Mouse (Mus musculus) limb, embryonic 12.5 days (tissue): ENCODE data around the gene Calm4. TPM values are rescaled to one million over a fixed set of nuclear protein-coding genes. Genes with fewer than 3 reads are reported as not detected.
"Not testable (repeated sequence)": the region's sequence is repeated elsewhere in the genome, so short reads cannot be mapped to it uniquely, and the experiment has no call there.

Source experiments
- ATAC-seq: fragments of 200-750 bp; cut with Nextera tagmentation; 2 replicates; pipeline ENCODE4 v1.8.0; 2017; ENCODE audit warnings: low read depth, moderate TSS enrichment; ENCODE audit not compliant: insufficient number of reproducible peaks, insufficient read depth, low FRiP score, low TSS enrichment
- H3K27ac ChIP-seq: fragments of 300-500 bp; sonication (generic); 2 replicates; pipeline ENCODE4 v1.5.1; 2016; ENCODE audit warnings: mild to moderate bottlenecking, moderate library complexity
- H3K27me3 ChIP-seq: fragments of 300-500 bp; sonication (generic); 2 replicates; pipeline ENCODE4 v1.6.1; 2016; ENCODE audit warnings: mild to moderate bottlenecking, moderate library complexity
- H3K36me3 ChIP-seq: fragments of 300-500 bp; sonication (generic); 2 replicates; pipeline ENCODE4 v1.6.1; 2016; ENCODE audit warnings: mild to moderate bottlenecking, moderate library complexity
- H3K4me1 ChIP-seq: fragments of 300-500 bp; sonication (generic); replicated peaks from 2 replicates; pipeline ENCODE4 v1.6.1; 2016
- H3K4me2 ChIP-seq: fragments of 300-500 bp; sonication (generic); 2 replicates; pipeline ENCODE4 v1.6.1; 2016; ENCODE audit warnings: mild to moderate bottlenecking, moderate library complexity
- H3K4me3 ChIP-seq: fragments of 300-500 bp; sonication (generic); replicated peaks from 2 replicates; pipeline ENCODE4 v1.5.1; 2016; ENCODE audit warnings: mild to moderate bottlenecking
- H3K9ac ChIP-seq: fragments of 300-500 bp; sonication (generic); replicated peaks from 2 replicates; pipeline ENCODE4 v1.6.1; 2016; ENCODE audit warnings: mild to moderate bottlenecking, moderate library complexity
- H3K9me3 ChIP-seq: fragments of 300-500 bp; sonication (generic); 2 replicates; pipeline ENCODE4 v1.6.1; 2016; ENCODE audit warnings: mild to moderate bottlenecking, moderate library complexity
- WGBS: fragments of 180-500 bp; shearing (Covaris S2); methylation state at CpG from one replicate; pipeline ENCODE4 v1.1.7; 2016; 5-methylcytosine and 5-hydroxymethylcytosine counted together
- polyA plus RNA-seq: library from polyadenylated mRNA; unstranded; fragments of >200 nt; fragmentation: Nextera tagmentation; extraction: Ambion mirVana; gene quantifications from 2 replicates; pipeline ENCODE4 v1.2.1, GENCODE M21; 2016

Calm4 gene
- polyA plus RNA-seq = not detected in 2 replicates

GRCm38 (mm10) chr13:3837312-3837807 lies at the start of gene Calm4:
TSS of gene Calm4 (plus strand) at chr13:3837757.
- not testable (repeated sequence) for H3K9me3 ChIP-seq, H3K4me2 ChIP-seq, H3K27me3 ChIP-seq, H3K4me3 ChIP-seq, ATAC-seq, H3K4me1 ChIP-seq, H3K27ac ChIP-seq, H3K9ac ChIP-seq, H3K36me3 ChIP-seq

- Histone ChIP-seq H3K9ac (no peak overlapping the region), H3K4me2 (no peak overlapping the region), H3K27ac (no peak overlapping the region), H3K4me3 (no peak overlapping the region), H3K36me3 (no peaks in the 10 kb centered on the region), H3K4me1 (peaks cover 20% of the 10 kb centered on the region), H3K27me3 (no peaks in the 10 kb centered on the region), H3K9me3 (no peaks in the 10 kb centered on the region)
- ATAC-seq = no peak
- WGBS = 81% methylated on average over 2 of the region's 2 CpGs
Observed at GRCm38 (mm10) chr13:3788588-3788987, 49.0 kb upstream of the Calm4 start.

GRCm38 (mm10) chr13:3789531-3789930 lies 48.0 kb upstream of the Calm4 start:
- Histone ChIP-seq H3K4me3 (no peak overlapping the region), H3K4me1 (peaks cover 20% of the 10 kb centered on the region), H3K27ac (no peak overlapping the region), H3K36me3 (no peaks in the 10 kb centered on the region), H3K9ac (no peak overlapping the region), H3K27me3 (no peaks in the 10 kb centered on the region), H3K4me2 (no peak overlapping the region), H3K9me3 (no peaks in the 10 kb centered on the region)
- no peak for ATAC-seq
- 40% methylated on average over 2 of the region's 2 CpGs for WGBS

GRCm38 (mm10) chr13:3796649-3797048 lies 40.9 kb upstream of the Calm4 start:
- peaks cover 15% of the 10 kb centered on the region for H3K4me1 ChIP-seq
- no peak for ATAC-seq
- no peaks in the 10 kb centered on the region for H3K9me3 ChIP-seq
- no peak overlapping the region for H3K9ac ChIP-seq
- no peaks in the 10 kb centered on the region for H3K36me3 ChIP-seq
- H3K27me3 ChIP-seq = no peaks in the 10 kb centered on the region
- WGBS = 86% methylated on average over 4 of the region's 4 CpGs
- no peak overlapping the region for H3K27ac ChIP-seq
- H3K4me2 ChIP-seq = no peak overlapping the region
- no peak overlapping the region for H3K4me3 ChIP-seq

- Histone ChIP-seq H3K9me3 (no peaks in the 10 kb centered on the region), H3K4me2 (no peak overlapping the region)
Observed at GRCm38 (mm10) chr13:3798751-3799150, 38.8 kb upstream of the Calm4 start.

GRCm38 (mm10) chr13:3799386-3799785 lies 38.2 kb upstream of the Calm4 start:
- H3K27ac ChIP-seq = no peak overlapping the region
- no peaks in the 10 kb centered on the region for H3K27me3 ChIP-seq
- no peaks in the 10 kb centered on the region for H3K36me3 ChIP-seq
- no peaks in the 10 kb centered on the region for H3K9me3 ChIP-seq
- 15% methylated on average over 3 of the region's 3 CpGs for WGBS
- no peak overlapping the region for H3K4me3 ChIP-seq
- no peak overlapping the region for H3K4me2 ChIP-seq
- no peak overlapping the region for H3K9ac ChIP-seq
- no peak for ATAC-seq
- peaks cover 6% of the 10 kb centered on the region; the same call in 1 of the 2 replicates for H3K4me1 ChIP-seq

More at GRCm38 (mm10) chr13:3798751-3799150, 38.8 kb upstream of the Calm4 start:
- Histone ChIP-seq H3K27me3 (no peaks in the 10 kb centered on the region), H3K9ac (no peak overlapping the region), H3K4me3 (no peak overlapping the region), H3K36me3 (no peaks in the 10 kb centered on the region), H3K27ac (no peak overlapping the region), H3K4me1 (peaks cover 6% of the 10 kb centered on the region; the same call in 1 of the 2 replicates)
- ATAC-seq = no peak

- Histone ChIP-seq H3K27ac (no peak within 1 kb of the TSS), H3K4me3 (no peak within 1 kb of the TSS), H3K4me2 (no peak within 1 kb of the TSS), H3K9ac (no peak within 1 kb of the TSS), H3K9me3 (no peaks in the 10 kb centered on the region), H3K27me3 (no peaks in the 10 kb centered on the region), H3K36me3 (no peaks in the 10 kb centered on the region), H3K4me1 (peaks cover 10% of the 10 kb centered on the region; the same call in 1 of the 2 replicates)
- no peak for ATAC-seq
- 80% methylated on average over 13 of the region's 13 CpGs for WGBS
Observed at GRCm38 (mm10) chr13:3804186-3804585, 33.4 kb upstream of the Calm4 start, which contains the start of gene Calml3. TSS of gene Calml3 (minus strand) at chr13:3804316.

GRCm38 (mm10) chr13:3805132-3805531 lies 32.4 kb upstream of the Calm4 start:
- H3K4me2 ChIP-seq = no peak overlapping the region
- H3K4me1 ChIP-seq = peaks cover 4% of the 10 kb centered on the region; the same call in 1 of the 2 replicates
- no peaks in the 10 kb centered on the region for H3K36me3 ChIP-seq
- H3K27ac ChIP-seq = no peak overlapping the region
- WGBS = 90% methylated on average over 2 of the region's 2 CpGs
- H3K9me3 ChIP-seq = no peaks in the 10 kb centered on the region
- H3K27me3 ChIP-seq = no peaks in the 10 kb centered on the region
- no peak for ATAC-seq
- no peak overlapping the region for H3K4me3 ChIP-seq
- no peak overlapping the region for H3K9ac ChIP-seq

- 0 out of 2 replicates have a peak, but pooled peaks cover 2% of the 10 kb centered on the region for H3K9me3 ChIP-seq
- 0 out of 2 replicates have a peak overlapping the region, but pooled peaks have one; percentile 35 for H3K27ac ChIP-seq
- no peak overlapping the region for H3K9ac ChIP-seq
- H3K27me3 ChIP-seq = no peaks in the 10 kb centered on the region
- no peak overlapping the region for H3K4me3 ChIP-seq
- H3K36me3 ChIP-seq = no peaks in the 10 kb centered on the region
- H3K4me1 ChIP-seq = peaks cover 4% of the 10 kb centered on the region; the same call in 1 of the 2 replicates
- H3K4me2 ChIP-seq = no peak overlapping the region
- 83% methylated on average over 5 of the region's 5 CpGs for WGBS
- ATAC-seq = no peak
Observed at GRCm38 (mm10) chr13:3805638-3806037, 31.9 kb upstream of the Calm4 start.

GRCm38 (mm10) chr13:3807131-3807827 lies 30.3 kb upstream of the Calm4 start:
- H3K4me1 ChIP-seq = 0 out of 2 replicates have a peak, but pooled peaks cover 4% of the 10 kb centered on the region
- H3K9me3 ChIP-seq = 0 out of 2 replicates have a peak, but pooled peaks cover 3% of the 10 kb centered on the region
- ATAC-seq = no peak; the same call in 1 of the 2 replicates
- 69% methylated on average over 7 of the region's 7 CpGs for WGBS
- H3K27ac ChIP-seq = peak overlapping the region; percentile 84
- H3K9ac ChIP-seq = no peak overlapping the region
- H3K4me3 ChIP-seq = no peak overlapping the region
- H3K27me3 ChIP-seq = no peaks in the 10 kb centered on the region
- no peak overlapping the region for H3K4me2 ChIP-seq
- H3K36me3 ChIP-seq = no peaks in the 10 kb centered on the region

GRCm38 (mm10) chr13:3818012-3818739 lies 19.4 kb upstream of the Calm4 start:
- Histone ChIP-seq H3K36me3 (no peaks in the 10 kb centered on the region), H3K4me2 (no peak overlapping the region), H3K4me1 (no peaks in the 10 kb centered on the region), H3K9ac (no peak overlapping the region), H3K4me3 (no peak overlapping the region), H3K27ac (no peak overlapping the region), H3K27me3 (no peaks in the 10 kb centered on the region), H3K9me3 (no peaks in the 10 kb centered on the region)
- WGBS = 72% methylated on average over 5 of the region's 5 CpGs
- ATAC-seq = no peak
